Mouse (Mus musculus) E14TG2a.4 (cell line): ENCODE results near the gene Nfatc3.

Source experiments
- CTCF ChIP-seq: conservative IDR thresholded peaks from 2 replicates; pipeline ENCODE4 v1.5.1; 2014; ENCODE audit warnings: low read length
- NANOG ChIP-seq: IDR thresholded peaks from 2 replicates; pipeline ENCODE4 v1.6.1; 2014; ENCODE audit warnings: borderline replicate concordance, low read length, mixed read lengths
- POU5F1 ChIP-seq: IDR thresholded peaks from 2 replicates; pipeline ENCODE4 v1.6.1; 2014; ENCODE audit warnings: low read length, borderline replicate concordance

DNA sequence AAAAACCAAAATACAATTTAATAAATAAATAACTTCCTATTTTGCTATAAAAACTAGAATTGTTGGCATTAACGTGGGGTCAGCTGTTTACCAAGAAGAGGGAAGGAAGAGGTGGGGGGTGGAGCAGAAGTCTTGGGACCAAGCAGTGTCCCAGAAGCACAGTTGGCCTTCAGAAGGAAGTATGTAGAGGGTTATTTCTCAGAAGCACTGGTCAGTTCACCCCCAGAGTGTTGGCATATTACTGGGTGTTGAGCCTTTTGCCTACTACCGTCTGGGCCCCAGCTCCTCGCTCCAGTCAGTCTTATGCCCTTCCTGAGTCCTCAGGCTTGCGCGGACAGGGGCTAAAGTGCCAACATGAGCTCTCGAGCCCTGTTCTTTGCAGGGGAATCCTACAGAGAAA is 90.4 kb downstream of the Nfatc3 start:
- TF ChIP-seq CTCF (no peak), POU5F1 (no peak), NANOG (no peak)
